Mouse (Mus musculus) heart, embryonic 15.5 days (tissue): Measurements from ENCODE around the gene Car6. TPM values are rescaled to one million over a fixed set of nuclear protein-coding genes. Genes with fewer than 3 reads are reported as not detected.

ENCODE experiments used
- ATAC-seq: fragments of 200-750 bp; cut with Nextera tagmentation; replicated peaks from 2 replicates; pipeline ENCODE4 v1.8.0; 2017; ENCODE audit warnings: low read depth, moderate TSS enrichment; ENCODE audit not compliant: insufficient number of reproducible peaks, insufficient read depth, low FRiP score
- H3K27ac ChIP-seq: fragments of 300-500 bp; sonication (generic); 2 replicates; pipeline ENCODE4 v1.5.1; 2015; ENCODE audit warnings: mild to moderate bottlenecking, inconsistent platforms
- H3K27me3 ChIP-seq: fragments of 300-500 bp; sonication (generic); 2 replicates; pipeline ENCODE4 v1.6.1; 2015; ENCODE audit warnings: inconsistent platforms
- H3K36me3 ChIP-seq: fragments of 300-500 bp; sonication (generic); 2 replicates; pipeline ENCODE4 v1.6.1; 2015; ENCODE audit warnings: mild to moderate bottlenecking, inconsistent platforms
- H3K4me1 ChIP-seq: fragments of 300-500 bp; sonication (generic); replicated peaks from 2 replicates; pipeline ENCODE4 v1.6.1; 2015; ENCODE audit warnings: inconsistent platforms
- H3K4me2 ChIP-seq: fragments of 300-500 bp; sonication (generic); 2 replicates; pipeline ENCODE4 v1.6.1; 2015; ENCODE audit warnings: inconsistent platforms, mild to moderate bottlenecking, moderate library complexity
- H3K4me3 ChIP-seq: fragments of 300-500 bp; sonication (generic); 2 replicates; pipeline ENCODE4 v1.5.1; 2015; ENCODE audit warnings: mild to moderate bottlenecking, inconsistent platforms
- H3K9ac ChIP-seq: fragments of 300-500 bp; sonication (generic); 2 replicates; pipeline ENCODE4 v1.6.1; 2015; ENCODE audit warnings: mild to moderate bottlenecking, inconsistent platforms
- H3K9me3 ChIP-seq: fragments of 300-500 bp; sonication (generic); replicated peaks from 2 replicates; pipeline ENCODE4 v1.6.1; 2016; ENCODE audit warnings: inconsistent platforms
- WGBS: fragments of 180-500 bp; shearing (Covaris S2); methylation state at CpG from one replicate; pipeline ENCODE4 v1.1.7; 2015; ENCODE audit warnings: mixed read lengths; 5-methylcytosine and 5-hydroxymethylcytosine counted together
- polyA plus RNA-seq: library from polyadenylated mRNA; unstranded; fragments of >200 nt; fragmentation: Nextera tagmentation; extraction: Ambion mirVana; gene quantifications from 2 replicates; pipeline ENCODE4 v1.2.1, GENCODE M21; 2015

Car6 gene
- polyA plus RNA-seq, 1 experiment from 2014 or later, result not detected

- Histone ChIP-seq H3K27ac (peak overlapping the region; percentile 44), H3K36me3 (no peaks in the 10 kb centered on the region), H3K27me3 (no peaks in the 10 kb centered on the region), H3K4me1 (peaks cover 43% of the 10 kb centered on the region), H3K4me3 (no peak overlapping the region), H3K9ac (no peak overlapping the region), H3K4me2 (no peak overlapping the region), H3K9me3 (no peaks in the 10 kb centered on the region)
- 0 out of 2 replicates have a peak, but pooled peaks have one; percentile 40 for ATAC-seq
- WGBS, result 39% methylated on average over 7 of the region's 7 CpGs
These were observed 27.6 kb upstream of the Car6 start for GRCm38 (mm10) chr4:150228581-150229348.

GRCm38 (mm10) chr4:150226818-150227688 is 25.9 kb upstream of the Car6 start:
- Histone ChIP-seq H3K9ac (no peak overlapping the region), H3K4me3 (no peak overlapping the region), H3K27ac (peak overlapping the region; percentile 47), H3K36me3 (no peaks in the 10 kb centered on the region), H3K27me3 (no peaks in the 10 kb centered on the region), H3K4me2 (no peak overlapping the region), H3K9me3 (no peaks in the 10 kb centered on the region), H3K4me1 (peaks cover 42% of the 10 kb centered on the region)
- WGBS, result 58% methylated on average over 7 of the region's 7 CpGs
- peak; percentile 50 for ATAC-seq

GRCm38 (mm10) chr4:150225700-150226099 is 24.6 kb upstream of the Car6 start:
- H3K9ac ChIP-seq, result no peak overlapping the region
- H3K36me3 ChIP-seq, result no peaks in the 10 kb centered on the region
- no peak overlapping the region for H3K4me3 ChIP-seq
- H3K4me1 ChIP-seq, result peaks cover 37% of the 10 kb centered on the region
- no peaks in the 10 kb centered on the region for H3K27me3 ChIP-seq
- WGBS, result 77% methylated on average over 1 of the region's 1 CpGs
- no peak for ATAC-seq
- no peak overlapping the region for H3K27ac ChIP-seq
- H3K9me3 ChIP-seq, result no peaks in the 10 kb centered on the region
- no peak overlapping the region for H3K4me2 ChIP-seq

GRCm38 (mm10) chr4:150223830-150224229 is 22.7 kb upstream of the Car6 start:
- H3K27me3 ChIP-seq, result no peaks in the 10 kb centered on the region
- 87% methylated on average over 4 of the region's 4 CpGs for WGBS

GRCm38 (mm10) chr4:150221017-150221640 is 20.0 kb upstream of the Car6 start:
- Histone ChIP-seq H3K9me3 (no peaks in the 10 kb centered on the region), H3K4me2 (peak overlapping the region; percentile 51), H3K4me3 (peak overlapping the region; percentile 27), H3K36me3 (no peaks in the 10 kb centered on the region), H3K4me1 (peaks cover 11% of the 10 kb centered on the region), H3K27ac (no peak overlapping the region), H3K9ac (no peak overlapping the region), H3K27me3 (no peaks in the 10 kb centered on the region)
- ATAC-seq, result no peak
- WGBS, result 51% methylated on average over 10 of the region's 10 CpGs

More at GRCm38 (mm10) chr4:150223830-150224229, 22.7 kb upstream of the Car6 start:
- Histone ChIP-seq H3K9me3 (no peaks in the 10 kb centered on the region), H3K4me2 (no peak overlapping the region), H3K36me3 (no peaks in the 10 kb centered on the region), H3K4me3 (no peak overlapping the region), H3K27ac (no peak overlapping the region), H3K4me1 (peaks cover 27% of the 10 kb centered on the region), H3K9ac (no peak overlapping the region)
- no peak for ATAC-seq

GRCm38 (mm10) chr4:150220584-150220983 is 19.5 kb upstream of the Car6 start:
- Histone ChIP-seq H3K27me3 (no peaks in the 10 kb centered on the region), H3K9me3 (no peaks in the 10 kb centered on the region), H3K4me3 (peak overlapping the region; percentile 27), H3K9ac (no peak overlapping the region), H3K27ac (no peak overlapping the region), H3K4me1 (peaks cover 11% of the 10 kb centered on the region), H3K36me3 (no peaks in the 10 kb centered on the region), H3K4me2 (peak overlapping the region; percentile 51)
- no peak for ATAC-seq
- 22% methylated on average over 11 of the region's 11 CpGs for WGBS

- H3K4me1 ChIP-seq, result peaks cover 11% of the 10 kb centered on the region
- ATAC-seq, result no peak
- no peak overlapping the region for H3K27ac ChIP-seq
- no peaks in the 10 kb centered on the region for H3K27me3 ChIP-seq
- no peak overlapping the region for H3K9ac ChIP-seq
- H3K9me3 ChIP-seq, result no peaks in the 10 kb centered on the region
- no peak overlapping the region for H3K4me3 ChIP-seq
- no peak overlapping the region for H3K4me2 ChIP-seq
- 71% methylated on average over 9 of the region's 9 CpGs for WGBS
- H3K36me3 ChIP-seq, result no peaks in the 10 kb centered on the region
These were observed 18.6 kb upstream of the Car6 start for GRCm38 (mm10) chr4:150219501-150220292.

GRCm38 (mm10) chr4:150217935-150218334 is 16.8 kb upstream of the Car6 start:
- ATAC-seq, result no peak
- Histone ChIP-seq H3K4me2 (no peak overlapping the region), H3K9me3 (no peaks in the 10 kb centered on the region), H3K4me3 (no peak overlapping the region), H3K27ac (no peak overlapping the region), H3K4me1 (peaks cover 14% of the 10 kb centered on the region), H3K27me3 (no peaks in the 10 kb centered on the region), H3K9ac (no peak overlapping the region), H3K36me3 (no peaks in the 10 kb centered on the region)
- 92% methylated on average over 1 of the region's 1 CpGs for WGBS

- Histone ChIP-seq H3K36me3 (no peaks in the 10 kb centered on the region), H3K4me3 (no peak overlapping the region), H3K27ac (no peak overlapping the region), H3K9ac (no peak overlapping the region), H3K4me2 (no peak overlapping the region), H3K9me3 (no peaks in the 10 kb centered on the region), H3K27me3 (no peaks in the 10 kb centered on the region), H3K4me1 (peaks cover 17% of the 10 kb centered on the region)
- WGBS, result 47% methylated on average over 5 of the region's 5 CpGs
- ATAC-seq, result no peak
These were observed 16.0 kb upstream of the Car6 start for GRCm38 (mm10) chr4:150217042-150217554.

GRCm38 (mm10) chr4:150216423-150216822 is 15.3 kb upstream of the Car6 start:
- no peak overlapping the region for H3K27ac ChIP-seq
- no peaks in the 10 kb centered on the region for H3K9me3 ChIP-seq
- no peak overlapping the region for H3K4me3 ChIP-seq
- H3K36me3 ChIP-seq, result no peaks in the 10 kb centered on the region
- WGBS, result 84% methylated on average over 6 of the region's 6 CpGs
- ATAC-seq, result no peak
- H3K4me2 ChIP-seq, result no peak overlapping the region
- H3K4me1 ChIP-seq, result peaks cover 17% of the 10 kb centered on the region
- no peaks in the 10 kb centered on the region for H3K27me3 ChIP-seq
- no peak overlapping the region for H3K9ac ChIP-seq
